Mouse (Mus musculus) liver, postnatal 0 days (tissue): ENCODE measurements around the gene Troap.

ENCODE experiments used
- CTCF ChIP-seq: sonication (generic); IDR thresholded peaks from 2 replicates; pipeline ENCODE4 v1.5.1; 2016; ENCODE audit warnings: antibody characterized with exemption, low read depth
- EP300 ChIP-seq: IDR thresholded peaks from 2 replicates; pipeline ENCODE4 v1.6.1; 2016; ENCODE audit warnings: antibody characterized with exemption, low read depth, mild to moderate bottlenecking

DNA sequence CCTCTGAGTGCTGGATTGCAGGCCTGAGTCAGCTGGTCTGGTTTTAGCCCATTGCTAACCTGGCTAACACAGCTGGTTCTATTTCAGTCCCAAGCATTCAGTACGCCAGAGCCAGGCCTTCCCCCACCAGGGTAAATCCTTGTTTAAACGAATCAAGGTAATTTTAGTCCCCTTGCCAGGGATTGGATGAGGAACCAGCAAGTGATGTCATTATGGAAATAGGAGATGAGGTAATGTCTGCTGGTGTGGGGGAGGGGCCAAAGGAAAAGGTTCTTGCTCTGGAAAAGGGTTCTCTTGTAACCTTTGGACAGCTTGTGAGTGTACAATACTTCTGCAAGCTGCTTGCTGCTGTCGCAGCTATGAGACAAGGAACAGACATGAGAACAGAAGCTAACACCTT lies 29.5 kb upstream of the Troap start:
- no peak for TF ChIP-seq CTCF
- no peak for TF ChIP-seq EP300
